Mouse (Mus musculus): Measurements from ENCODE around the gene Slc22a12.

The Slc22a12 gene

DNA sequence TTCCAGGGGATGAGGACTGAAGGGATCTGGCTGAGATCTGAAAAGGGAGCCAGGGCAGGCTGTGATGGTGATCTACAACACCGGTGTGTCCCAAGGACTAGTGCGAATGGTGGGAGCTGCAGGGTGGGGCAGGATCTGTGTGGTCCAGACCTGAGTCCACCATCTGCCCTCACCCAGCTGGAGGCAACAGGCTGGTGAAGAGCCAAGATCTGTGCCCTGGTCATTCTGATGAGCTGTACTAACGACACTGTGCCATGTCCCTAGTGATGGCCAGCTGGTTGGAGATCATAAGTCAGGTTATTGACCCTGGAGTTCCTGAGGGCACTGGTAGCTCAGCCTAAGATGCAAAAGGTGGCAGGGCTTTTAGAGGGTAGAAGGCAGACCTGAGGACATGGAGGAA, 15.4 kb downstream of the Slc22a12 start:
- in situ Hi-C loops (cut with MboI; ENCODE audit: low pct_unique_long_range_greater_than_20kb in 1 of 2, low sequenced_read_pairs in 2 of 2, unreplicated experiment in 1 of 2), result no loop called here

DNA sequence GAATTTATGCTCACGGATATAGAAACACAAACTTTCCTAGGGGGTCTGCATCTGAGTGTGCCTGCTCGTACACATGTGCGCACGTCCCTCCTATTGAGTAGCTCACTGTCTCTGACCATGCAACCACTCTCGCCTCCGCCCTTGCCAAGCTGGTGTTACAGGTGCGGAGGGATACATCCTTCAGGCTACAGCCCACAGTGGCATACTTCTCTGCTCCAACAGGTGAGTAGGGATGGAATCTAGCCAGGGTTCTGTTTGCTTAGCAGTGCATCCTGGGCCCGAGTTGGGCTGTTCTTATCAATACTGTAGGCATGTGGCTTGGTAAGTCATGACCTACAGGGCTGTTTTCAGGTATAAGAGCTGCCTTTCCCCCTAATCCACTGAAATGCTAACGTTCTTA, 16.8 kb downstream of the Slc22a12 start:
- in situ Hi-C loops (cut with MboI; ENCODE audit: low pct_unique_long_range_greater_than_20kb in 1 of 2, low sequenced_read_pairs in 2 of 2, unreplicated experiment in 1 of 2), result no loop called here

DNA sequence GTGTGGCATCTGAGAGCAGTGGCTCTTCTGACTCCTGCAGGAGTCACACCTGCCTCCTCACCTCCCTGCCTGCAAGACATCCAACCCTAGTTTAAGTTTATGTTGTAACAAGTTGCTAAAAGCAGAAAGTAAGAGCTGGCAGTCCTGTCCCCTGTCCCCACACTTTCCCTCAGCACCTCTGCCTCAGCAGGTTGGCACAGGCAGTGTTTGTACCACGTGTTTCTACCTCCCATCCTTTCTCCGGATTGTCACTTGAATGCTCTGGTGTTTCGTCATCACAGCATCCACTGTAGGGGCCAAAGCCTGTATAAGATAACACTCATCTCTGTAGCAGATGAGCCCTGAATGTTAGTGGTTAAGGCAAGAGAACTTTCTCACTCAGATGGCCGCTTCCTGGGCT, 17.8 kb downstream of the Slc22a12 start:
- in situ Hi-C loops (cut with MboI; ENCODE audit: low pct_unique_long_range_greater_than_20kb in 1 of 2, low sequenced_read_pairs in 2 of 2, unreplicated experiment in 1 of 2), result no loop called here

DNA sequence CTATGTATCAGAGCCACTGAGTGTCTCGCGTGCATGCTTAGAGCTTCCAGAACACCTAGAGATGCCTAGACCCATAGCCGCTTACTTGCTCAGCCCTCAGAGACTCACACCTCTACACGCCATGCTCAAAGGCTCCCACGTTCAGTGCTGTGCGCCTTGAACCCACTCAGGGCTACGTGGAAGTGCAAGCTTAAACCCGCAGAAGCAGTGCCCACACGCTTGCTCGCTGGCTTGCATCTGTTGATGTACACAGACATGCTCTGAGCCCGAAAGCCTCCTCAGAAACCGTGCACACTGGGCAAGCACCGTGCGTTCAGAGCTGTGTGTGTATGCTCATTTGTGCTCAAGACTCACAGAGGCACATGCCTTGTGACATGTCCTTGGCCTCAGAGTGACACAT, 20.5 kb downstream of the Slc22a12 start:
- in situ Hi-C loops (cut with MboI; ENCODE audit: low pct_unique_long_range_greater_than_20kb in 1 of 2, low sequenced_read_pairs in 2 of 2, unreplicated experiment in 1 of 2), result no loop called here

DNA sequence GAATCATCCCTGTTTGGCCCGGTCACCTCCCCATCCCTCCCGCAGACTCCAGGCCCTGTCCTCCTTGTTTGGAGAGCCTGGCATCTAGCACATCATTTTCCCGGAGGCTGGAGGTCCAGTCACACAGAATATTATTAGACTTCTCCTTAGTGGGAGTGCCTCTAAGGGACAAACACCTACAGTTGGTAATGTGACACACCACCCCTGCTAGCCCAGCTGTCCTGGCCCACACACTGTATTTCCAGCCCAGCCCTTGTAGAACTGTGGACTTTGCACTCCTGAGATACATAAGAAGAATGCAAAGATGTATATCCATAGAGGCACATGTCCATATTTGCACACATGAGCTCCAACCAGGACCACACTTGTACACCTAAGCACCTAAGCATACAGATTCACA, 21.2 kb downstream of the Slc22a12 start:
- in situ Hi-C loops (cut with MboI; ENCODE audit: low pct_unique_long_range_greater_than_20kb in 1 of 2, low sequenced_read_pairs in 2 of 2, unreplicated experiment in 1 of 2), result no loop called here

DNA sequence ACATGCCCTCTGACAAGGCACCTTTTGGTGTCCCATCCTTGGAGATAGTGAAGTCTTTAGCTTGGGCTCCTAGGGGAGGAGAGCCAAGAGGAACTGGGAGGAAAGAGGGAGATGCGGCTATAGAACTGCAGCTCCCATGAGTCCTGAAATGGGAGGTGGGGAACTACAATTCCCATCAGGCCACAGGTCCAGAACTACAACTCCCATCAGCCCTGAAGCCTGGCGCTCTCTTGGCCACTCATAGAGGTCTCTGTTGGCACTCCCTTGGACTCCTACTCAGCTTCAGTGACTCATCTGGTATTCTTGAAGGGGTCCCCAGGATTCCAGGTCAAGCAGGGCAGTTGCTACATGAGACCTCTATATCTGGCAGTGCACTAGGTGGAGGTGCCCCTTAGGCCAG, 23.3 kb downstream of the Slc22a12 start:
- in situ Hi-C loops (cut with MboI; ENCODE audit: low pct_unique_long_range_greater_than_20kb in 1 of 2, low sequenced_read_pairs in 2 of 2, unreplicated experiment in 1 of 2), result no loop called here

DNA sequence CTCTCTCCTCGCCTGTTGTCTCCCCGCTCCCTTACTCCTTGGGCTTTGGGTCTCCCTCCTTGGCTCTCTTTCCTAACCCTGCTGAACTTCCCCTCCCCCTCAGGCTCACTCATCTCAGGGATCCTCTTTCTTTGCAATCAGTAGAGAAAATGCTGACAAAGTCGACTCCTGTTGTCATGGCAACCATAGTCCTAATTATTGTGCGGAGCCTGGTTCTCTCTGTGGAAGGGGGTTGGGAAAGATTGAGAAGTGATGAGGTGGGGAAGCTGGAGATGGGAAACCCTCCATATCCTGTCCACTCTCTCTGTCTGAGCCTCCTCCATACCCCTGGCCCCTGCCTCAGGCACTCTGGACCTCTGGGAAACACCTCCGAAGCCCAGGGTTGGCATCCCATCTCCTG, 24.2 kb downstream of the Slc22a12 start:
- in situ Hi-C loops (cut with MboI; ENCODE audit: low pct_unique_long_range_greater_than_20kb in 1 of 2, low sequenced_read_pairs in 2 of 2, unreplicated experiment in 1 of 2), result no loop called here

DNA sequence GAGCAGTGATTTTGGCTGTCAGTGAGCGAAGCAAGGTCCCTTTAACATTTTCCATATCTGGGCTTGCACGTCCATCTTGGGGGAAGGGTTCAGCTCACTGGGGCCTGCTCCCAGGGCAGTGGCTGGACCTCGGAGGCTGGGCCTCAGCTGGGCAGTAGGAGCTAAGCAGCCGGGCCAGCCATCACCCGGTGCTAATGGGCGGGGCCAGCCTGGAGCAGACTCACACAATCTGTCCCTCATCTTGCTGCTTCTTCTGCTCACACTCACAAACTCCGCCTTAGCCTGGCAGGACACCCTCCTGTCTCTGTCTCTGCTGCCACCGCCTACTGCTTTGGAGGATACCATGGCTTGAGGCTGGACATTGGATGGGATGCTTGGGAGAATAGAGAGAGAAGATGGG, 26.7 kb downstream of the Slc22a12 start:
- in situ Hi-C loops (cut with MboI; ENCODE audit: low pct_unique_long_range_greater_than_20kb in 1 of 2, low sequenced_read_pairs in 2 of 2, unreplicated experiment in 1 of 2), result no loop called here

DNA sequence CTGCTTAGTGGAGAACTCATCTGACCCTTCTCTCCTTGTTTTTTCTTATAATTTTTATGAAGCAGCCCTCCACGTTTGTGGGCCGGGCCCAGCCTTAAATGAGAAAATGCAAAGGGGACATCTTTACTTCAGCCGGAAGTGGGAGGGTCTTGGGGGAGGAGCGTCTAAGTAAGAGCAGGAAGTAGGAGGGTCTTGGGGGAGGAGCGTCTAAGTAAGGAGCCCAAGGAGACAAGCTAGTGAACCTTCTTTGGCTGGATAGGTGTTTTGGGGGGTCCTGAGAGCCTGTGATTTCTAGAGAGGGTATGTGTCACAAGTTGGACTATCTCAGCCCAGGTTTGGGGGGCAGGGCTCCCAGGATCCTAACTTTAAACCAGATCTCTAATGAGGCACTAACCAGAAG, 27.4 kb downstream of the Slc22a12 start:
- in situ Hi-C loops (cut with MboI; ENCODE audit: low pct_unique_long_range_greater_than_20kb in 1 of 2, low sequenced_read_pairs in 2 of 2, unreplicated experiment in 1 of 2), result no loop called here

DNA sequence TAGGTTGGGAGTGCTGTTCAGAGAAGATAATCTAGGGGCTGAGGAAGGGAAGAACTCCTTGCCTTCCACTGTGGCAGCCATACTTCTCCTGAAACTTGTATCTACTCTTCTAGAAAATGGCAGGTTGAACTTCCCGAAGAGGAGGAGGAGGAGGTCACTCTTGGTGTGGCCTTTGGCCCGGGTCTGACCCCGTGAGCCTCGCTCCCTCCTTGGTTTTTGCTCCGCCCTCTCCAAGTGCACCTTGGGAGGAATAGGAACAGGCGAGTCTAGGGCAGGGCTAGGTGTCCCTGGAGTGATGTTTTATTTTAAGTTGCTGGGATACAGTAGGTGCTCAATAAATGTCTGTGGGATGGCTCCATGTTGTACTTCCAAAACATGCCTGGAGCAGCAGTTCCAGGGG, 27.9 kb downstream of the Slc22a12 start:
- in situ Hi-C loops (cut with MboI; ENCODE audit: low pct_unique_long_range_greater_than_20kb in 1 of 2, low sequenced_read_pairs in 2 of 2, unreplicated experiment in 1 of 2), result no loop called here

DNA sequence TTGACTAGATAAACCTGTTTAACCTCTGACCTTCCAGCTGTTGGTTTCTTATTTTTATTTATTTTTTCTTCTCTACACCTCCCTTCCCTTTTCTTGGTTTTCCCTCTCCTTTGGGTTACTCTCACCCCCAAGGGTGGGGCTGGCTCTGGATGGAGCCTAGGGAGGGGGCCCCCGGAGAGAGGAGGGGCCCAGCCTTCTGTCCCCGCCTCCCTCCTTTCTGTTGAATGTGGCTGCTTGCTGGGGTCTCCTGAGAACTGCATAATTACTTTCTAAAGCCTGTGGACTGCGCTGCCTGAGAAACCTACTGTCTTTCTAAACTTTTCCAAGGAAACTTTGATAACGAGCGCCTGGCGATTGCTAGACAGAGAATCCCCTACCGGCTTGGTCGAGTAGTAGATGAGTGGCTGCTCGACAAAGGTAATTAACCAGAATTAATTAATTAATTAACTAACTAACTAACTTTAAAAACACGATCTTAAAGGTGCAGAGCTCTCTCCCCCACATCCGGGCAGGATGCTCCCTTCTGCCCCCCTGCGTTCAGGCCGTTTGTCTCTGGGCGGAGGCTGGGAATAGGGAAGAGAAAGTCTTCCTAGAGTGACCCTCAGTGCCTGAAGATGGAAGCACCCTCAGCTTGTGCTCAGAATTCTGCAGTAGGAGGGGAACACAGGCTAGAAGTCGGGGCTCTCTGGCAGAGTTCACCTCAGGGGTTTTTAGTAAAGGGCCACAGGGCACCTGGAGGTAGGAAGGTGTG, 29.3 kb downstream of the Slc22a12 start:
- in situ Hi-C loops (cut with MboI; ENCODE audit: low pct_unique_long_range_greater_than_20kb in 1 of 2, low sequenced_read_pairs in 2 of 2, unreplicated experiment in 1 of 2), result no loop called here

DNA sequence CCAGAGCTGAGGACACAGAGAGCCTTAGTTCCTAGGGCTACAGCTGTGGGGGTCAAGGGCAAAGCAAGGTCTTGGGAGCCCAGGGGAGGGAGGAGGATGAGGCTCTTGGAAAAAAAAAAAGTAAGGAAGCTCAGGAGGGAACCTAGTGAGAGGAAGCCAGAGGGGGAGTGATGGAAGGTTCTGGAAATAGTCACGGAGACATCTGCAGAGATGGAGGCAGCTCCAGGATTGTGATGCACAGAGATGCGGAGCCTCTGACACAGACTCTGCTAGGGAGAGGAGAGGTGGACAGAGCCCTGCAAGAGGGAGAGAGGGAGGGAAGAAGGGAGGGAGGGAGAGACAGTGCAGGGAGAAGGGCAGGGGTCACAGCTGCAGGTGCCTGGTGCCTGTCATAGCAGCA, 32.3 kb downstream of the Slc22a12 start:
- in situ Hi-C loops (cut with MboI; ENCODE audit: low pct_unique_long_range_greater_than_20kb in 1 of 2, low sequenced_read_pairs in 2 of 2, unreplicated experiment in 1 of 2), result no loop called here

DNA sequence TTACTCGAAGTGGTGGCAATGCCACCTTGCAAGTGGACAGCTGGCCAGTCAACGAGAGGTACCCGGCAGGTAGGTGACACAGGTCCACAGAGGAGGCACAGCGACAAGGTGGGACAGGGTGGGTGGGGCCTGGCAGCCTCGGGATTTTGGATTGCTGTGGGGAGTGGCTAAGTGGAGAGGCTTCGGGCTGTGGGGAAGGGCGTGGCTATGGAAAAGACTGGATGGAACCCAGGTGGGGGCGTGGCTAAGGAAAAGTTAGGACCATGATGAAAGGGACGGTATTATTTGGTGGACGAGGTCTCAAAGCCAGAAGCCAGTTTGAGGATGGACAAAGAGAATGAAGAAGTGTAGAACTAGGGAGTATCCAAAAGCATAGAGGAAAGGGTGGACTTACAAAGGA, 33.0 kb downstream of the Slc22a12 start:
- in situ Hi-C loops (cut with MboI; ENCODE audit: low pct_unique_long_range_greater_than_20kb in 1 of 2, low sequenced_read_pairs in 2 of 2, unreplicated experiment in 1 of 2), result loop anchor here in 1 of 2 experiments (5.0 kb wide), 1 partner anchor 32 kb away; the partner anchor contains the start of gene Slc22a12

DNA sequence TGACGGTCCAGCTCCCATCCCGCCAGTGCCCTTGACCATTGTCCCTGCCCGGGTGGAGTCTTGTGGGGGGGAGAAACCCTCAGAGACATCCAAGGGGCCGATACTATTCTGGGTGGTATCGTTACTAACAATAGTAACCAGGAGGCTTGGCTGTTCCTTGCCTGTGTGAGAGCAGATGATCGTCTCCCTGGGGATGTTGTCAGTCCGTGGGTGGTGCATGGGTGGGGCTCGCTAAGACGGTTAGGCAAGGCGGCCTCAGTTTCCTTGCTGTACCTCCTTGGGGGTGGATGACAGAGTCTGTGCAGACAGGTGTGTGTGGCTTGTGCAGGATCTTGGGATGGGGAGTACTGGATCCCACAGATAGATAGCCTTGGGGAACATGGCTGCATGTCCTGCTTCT, 35.4 kb downstream of the Slc22a12 start:
- in situ Hi-C loops (cut with MboI; ENCODE audit: low pct_unique_long_range_greater_than_20kb in 1 of 2, low sequenced_read_pairs in 2 of 2, unreplicated experiment in 1 of 2), result loop anchor here in 1 of 2 experiments (5.0 kb wide), 1 partner anchor 35 kb away; the partner anchor contains the start of gene Slc22a12

DNA sequence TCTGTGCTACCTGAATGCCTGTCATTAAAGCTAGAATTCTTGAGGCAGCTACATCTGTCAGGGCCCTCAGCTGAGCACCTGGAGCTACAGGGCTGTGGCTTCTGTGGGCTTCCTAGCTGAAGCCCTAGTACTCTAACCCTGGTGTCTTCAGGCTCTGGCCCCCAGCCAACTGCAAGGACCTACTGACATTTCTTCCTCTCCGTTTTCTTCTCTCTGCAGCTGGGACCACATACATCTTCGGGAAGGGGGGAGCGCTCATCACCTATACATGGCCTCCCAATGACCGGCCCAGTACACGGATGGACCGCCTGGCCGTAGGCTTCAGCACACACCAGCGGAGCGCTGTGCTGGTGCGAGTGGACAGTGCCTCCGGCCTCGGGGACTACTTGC, 38.2 kb downstream of the Slc22a12 start:
- in situ Hi-C loops (cut with MboI; ENCODE audit: low pct_unique_long_range_greater_than_20kb in 1 of 2, low sequenced_read_pairs in 2 of 2, unreplicated experiment in 1 of 2), result loop anchor here in 1 of 2 experiments (5.0 kb wide), 1 partner anchor 38 kb away; the partner anchor contains the start of gene Slc22a12

DNA sequence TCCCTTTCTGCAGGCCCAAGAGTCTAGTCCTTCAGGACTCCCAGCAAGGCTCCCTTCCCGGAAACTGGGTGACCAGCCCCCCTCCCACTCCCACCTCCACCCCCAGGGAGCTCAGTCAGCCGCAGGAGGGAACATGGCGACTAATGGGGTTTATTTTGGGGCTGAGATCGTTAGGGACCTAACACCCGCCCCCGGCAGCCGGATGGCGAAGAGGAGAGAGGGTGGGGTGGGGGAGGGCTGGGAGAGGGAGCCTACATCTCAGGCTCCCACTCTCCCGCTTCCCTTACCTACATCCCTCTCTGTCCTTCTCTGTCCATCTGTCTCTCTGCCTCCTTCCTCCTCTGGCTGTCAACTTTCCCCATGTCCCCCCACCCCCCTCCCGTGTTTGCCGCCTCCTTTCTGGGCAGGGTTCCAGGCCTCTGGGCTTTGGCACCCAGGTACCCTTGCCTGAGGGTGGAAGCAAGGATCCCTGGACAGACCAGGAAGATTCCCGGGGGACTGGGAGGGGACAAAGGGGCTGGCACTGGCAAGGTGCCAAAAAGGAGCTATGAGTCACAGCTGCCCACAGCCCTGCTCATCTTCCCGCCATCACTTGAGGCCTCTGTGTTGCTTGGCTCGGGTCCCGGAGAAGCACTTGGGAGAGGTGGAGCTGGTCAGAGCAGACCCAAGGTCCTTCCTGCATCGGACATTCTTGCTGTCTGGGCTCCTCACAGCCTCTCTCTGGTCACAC, 38.7 kb downstream of the Slc22a12 start:
- in situ Hi-C loops (cut with MboI; ENCODE audit: low pct_unique_long_range_greater_than_20kb in 1 of 2, low sequenced_read_pairs in 2 of 2, unreplicated experiment in 1 of 2), result no loop called here

DNA sequence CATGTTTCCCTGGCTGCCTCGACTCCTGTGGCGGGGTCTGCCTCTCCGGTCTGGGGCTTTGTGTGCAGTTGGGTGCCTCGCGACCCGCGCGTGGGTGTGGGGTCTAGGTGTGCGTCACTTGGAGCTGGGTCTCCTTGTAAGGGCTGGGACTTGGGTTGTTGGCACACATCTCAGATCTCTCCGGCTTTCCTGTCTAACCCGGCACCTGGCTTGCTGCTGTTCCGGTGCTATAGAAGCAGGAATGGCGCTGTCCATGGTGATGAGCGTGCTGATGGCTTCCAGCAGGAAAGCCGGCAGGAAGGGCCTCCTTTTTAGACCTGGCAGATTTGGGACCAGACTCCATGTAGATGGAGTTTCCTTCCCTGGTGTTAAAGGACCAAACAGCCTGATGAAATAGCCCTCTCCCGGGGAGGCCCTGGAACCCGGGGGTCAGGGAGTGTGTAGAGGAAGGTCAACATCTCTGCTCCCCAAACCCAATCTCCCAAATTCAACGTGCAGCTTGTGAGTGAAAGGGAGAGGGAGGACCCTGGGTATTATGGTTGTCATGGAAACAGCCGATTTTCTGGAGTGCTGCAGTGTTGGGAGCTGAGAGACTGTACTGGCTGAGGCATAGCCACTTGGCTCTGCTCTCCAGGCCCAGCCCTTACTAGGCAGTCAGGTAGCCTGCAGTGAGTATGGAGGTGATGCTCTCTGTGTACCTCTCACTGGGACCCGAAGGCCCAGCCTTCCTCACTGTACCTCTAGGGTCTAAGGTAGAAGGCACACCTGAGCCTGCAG, 40.1 kb downstream of the Slc22a12 start:
- in situ Hi-C loops (cut with MboI; ENCODE audit: low pct_unique_long_range_greater_than_20kb in 1 of 2, low sequenced_read_pairs in 2 of 2, unreplicated experiment in 1 of 2), result no loop called here

DNA sequence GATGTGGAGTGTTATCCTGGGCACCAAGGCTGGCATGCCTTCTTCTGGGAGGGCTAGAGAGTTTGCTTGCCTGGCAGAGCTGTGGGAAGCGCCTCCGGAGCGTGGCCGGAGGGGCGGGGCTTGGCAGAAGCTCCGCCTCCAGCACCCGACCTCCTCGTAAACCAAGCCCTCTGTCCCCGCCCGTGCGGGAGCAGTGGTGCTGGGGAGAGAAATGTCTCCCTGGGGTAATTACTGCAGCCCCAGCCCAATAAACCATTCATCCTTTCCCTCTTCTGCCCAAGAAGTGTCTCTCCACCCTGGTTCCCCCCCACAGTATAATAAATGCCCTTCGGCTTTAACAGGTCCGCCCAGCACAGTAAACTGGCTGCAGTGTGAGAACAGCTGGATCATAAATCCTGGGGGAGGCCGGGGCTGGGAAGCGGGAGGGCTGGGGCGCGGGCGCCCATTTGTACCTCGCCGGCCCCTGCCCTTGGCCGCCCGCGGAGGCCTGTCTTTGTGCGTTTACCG, 40.7 kb downstream of the Slc22a12 start:
- in situ Hi-C loops (cut with MboI; ENCODE audit: low pct_unique_long_range_greater_than_20kb in 1 of 2, low sequenced_read_pairs in 2 of 2, unreplicated experiment in 1 of 2), result no loop called here

DNA sequence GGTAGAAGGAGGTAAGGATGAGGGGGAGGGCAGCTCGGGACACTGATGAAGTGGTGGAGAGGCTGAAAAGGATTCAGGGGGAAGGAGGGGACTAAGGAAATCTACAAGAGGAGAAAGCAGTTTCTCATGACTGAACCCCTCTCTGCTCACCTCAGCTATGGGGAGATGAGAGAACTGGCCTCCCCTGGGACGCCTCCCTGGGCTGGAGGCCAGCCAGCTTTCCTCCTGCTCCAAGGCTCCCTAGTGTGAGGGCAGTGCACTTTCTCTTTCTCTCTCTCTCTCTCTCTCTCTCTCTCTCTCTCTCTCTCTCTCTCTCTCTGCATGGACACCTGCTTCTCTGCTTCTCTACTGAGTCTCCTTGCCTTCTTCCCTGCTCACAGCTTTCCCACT, 42.2 kb downstream of the Slc22a12 start:
- in situ Hi-C loops (cut with MboI; ENCODE audit: low pct_unique_long_range_greater_than_20kb in 1 of 2, low sequenced_read_pairs in 2 of 2, unreplicated experiment in 1 of 2), result no loop called here

Data from mouse embryonic stem cell (cell line).